Mouse (Mus musculus): Measurements from ENCODE around the gene Myo1a. TPM values are rescaled to one million over a fixed set of nuclear protein-coding genes. Genes with fewer than 3 reads are reported as not detected.
A peak's percentile ranks its signal among the peaks of the same experiment; 100 is the strongest.

Myo1a gene
- total RNA-seq, 1 experiment = 1.7 TPM

- no peak for DNase-seq (ENCODE audit: low read depth, low spot score)
Observed at GRCm38 (mm10) chr10:127751548-127751947, 46.6 kb downstream of the Myo1a start, which contains the start of gene Gpr182. Gene Gpr182, minus strand, starts transcription at chr10:127751732.

DNA sequence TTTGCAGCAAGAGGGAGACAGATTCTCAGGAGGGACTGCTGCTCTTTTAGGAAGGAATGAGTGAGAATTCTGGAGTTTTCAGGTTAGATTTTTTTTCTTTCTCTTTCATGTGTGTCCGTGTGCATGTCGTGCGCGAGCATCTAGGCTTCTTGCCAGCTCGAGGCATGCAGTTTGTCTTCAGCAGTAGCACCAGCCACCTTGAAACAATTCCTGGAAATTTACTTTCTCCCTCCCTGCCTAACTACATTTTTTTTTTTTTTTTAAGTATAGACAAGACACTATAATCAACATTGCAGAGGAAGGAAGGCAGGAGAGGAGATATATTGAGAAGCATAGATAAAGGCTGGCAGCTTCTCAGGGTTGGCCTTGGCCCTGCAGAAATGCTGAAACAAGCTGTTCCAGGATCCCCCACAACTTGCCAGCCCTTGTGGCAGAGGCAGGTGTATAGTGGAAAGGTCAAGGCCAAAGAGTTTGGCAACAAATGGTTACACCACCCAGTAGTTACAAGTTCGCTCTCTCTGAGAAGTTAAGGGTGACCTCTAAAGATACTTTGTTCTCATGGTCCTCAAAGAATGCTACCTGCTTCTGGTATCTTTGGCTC lies 49.7 kb downstream of the Myo1a start:
- Histone ChIP-seq H3K4me1 (ENCODE audit: control insufficient read depth in 2 of 2, insufficient read depth in 2 of 2, low read length in 2 of 2, poor library complexity in 1 of 2) (peaks cover 0 to 10% of the 10 kb centered on the region in 2 experiments; a peak in 1 of 4 replicates), H3K36me3 (ENCODE audit: control insufficient read depth, insufficient read depth, low read length, poor library complexity, severe bottlenecking) (no peaks in the 10 kb centered on the region), H3K9ac (ENCODE audit: insufficient read depth, low read depth, low read length, poor library complexity, severe bottlenecking) (no peak overlapping the region), H3K27ac (ENCODE audit: insufficient read depth, low read depth, low read length, poor library complexity, severe bottlenecking) (no peak overlapping the region), H3K9me3 (ENCODE audit: control insufficient read depth, insufficient read depth, low read depth, low read length) (no peaks in the 10 kb centered on the region), H3K4me3 (ENCODE audit: insufficient read depth in 1 of 2, low read depth in 1 of 2, low read length in 2 of 2, poor library complexity in 1 of 2, severe bottlenecking in 1 of 2) (no peak overlapping the region)
- in situ Hi-C loops (cut with MboI; ENCODE audit: low sequenced_read_pairs in 2 of 2, unreplicated experiment in 2 of 2) = no loop called here
- TF ChIP-seq ZNF384 (IDR thresholded peaks at IDR 0.05; ENCODE audit: low read depth, low read length) (no peak), CHD2 (IDR thresholded peaks at IDR 0.05; ENCODE audit: low read depth, low read length) (no peak), HCFC1 (IDR thresholded peaks at IDR 0.05; ENCODE audit: borderline replicate concordance, insufficient read depth, low read length) (no peak), ZC3H11A (IDR thresholded peaks at IDR 0.05; ENCODE audit: borderline replicate concordance, low read depth, low read length) (no peak), MAFK (IDR thresholded peaks at IDR 0.05; ENCODE audit: insufficient read depth, low read depth, low read length) (no peak)
- no peak for DNase-seq (ENCODE audit: low read depth, low spot score)

More at GRCm38 (mm10) chr10:127751548-127751947, 46.6 kb downstream of the Myo1a start, which contains the start of gene Gpr182:
- Histone ChIP-seq H3K27ac (ENCODE audit: insufficient read depth, low read depth, low read length, poor library complexity, severe bottlenecking) (no peak within 1 kb of the TSS), H3K9me3 (ENCODE audit: control insufficient read depth, insufficient read depth, low read depth, low read length) (no peaks in the 10 kb centered on the region), H3K4me3 (ENCODE audit: insufficient read depth in 1 of 2, low read depth in 1 of 2, low read length in 2 of 2, poor library complexity in 1 of 2, severe bottlenecking in 1 of 2) (peak within 1 kb of the TSS; percentile 2 to 58; a peak in 3 of 4 replicates), H3K36me3 (ENCODE audit: control insufficient read depth, insufficient read depth, low read length, poor library complexity, severe bottlenecking) (no peaks in the 10 kb centered on the region), H3K9ac (ENCODE audit: insufficient read depth, low read depth, low read length, poor library complexity, severe bottlenecking) (no peak within 1 kb of the TSS), H3K4me1 (ENCODE audit: control insufficient read depth in 2 of 2, insufficient read depth in 2 of 2, low read length in 2 of 2, poor library complexity in 1 of 2) (peaks cover 0 to 26% of the 10 kb centered on the region in 2 experiments; a peak in 3 of 4 replicates)
- in situ Hi-C loops (cut with MboI; ENCODE audit: low sequenced_read_pairs in 2 of 2, unreplicated experiment in 2 of 2) = no loop called here
- TF ChIP-seq CHD2 (IDR thresholded peaks at IDR 0.05; ENCODE audit: low read depth, low read length) = no peak

GRCm38 (mm10) chr10:127755246-127755645 lies 50.3 kb downstream of the Myo1a start:
- Histone ChIP-seq H3K9me3 (ENCODE audit: control insufficient read depth, insufficient read depth, low read depth, low read length) (no peaks in the 10 kb centered on the region), H3K9ac (ENCODE audit: insufficient read depth, low read depth, low read length, poor library complexity, severe bottlenecking) (no peak overlapping the region), H3K36me3 (ENCODE audit: control insufficient read depth, insufficient read depth, low read length, poor library complexity, severe bottlenecking) (no peaks in the 10 kb centered on the region), H3K4me1 (ENCODE audit: control insufficient read depth in 2 of 2, insufficient read depth in 2 of 2, low read length in 2 of 2, poor library complexity in 1 of 2) (peaks cover 0 to 6% of the 10 kb centered on the region in 2 experiments; a peak in 1 of 4 replicates), H3K27ac (ENCODE audit: insufficient read depth, low read depth, low read length, poor library complexity, severe bottlenecking) (no peak overlapping the region), H3K4me3 (ENCODE audit: insufficient read depth in 1 of 2, low read depth in 1 of 2, low read length in 2 of 2, poor library complexity in 1 of 2, severe bottlenecking in 1 of 2) (no peak overlapping the region)
- DNase-seq (ENCODE audit: low read depth, low spot score) = no peak
- in situ Hi-C loops (cut with MboI; ENCODE audit: low sequenced_read_pairs in 2 of 2, unreplicated experiment in 2 of 2) = no loop called here
- no peak for TF ChIP-seq MAFK (IDR thresholded peaks at IDR 0.05; ENCODE audit: insufficient read depth, low read depth, low read length)
- no peak for TF ChIP-seq ZC3H11A (IDR thresholded peaks at IDR 0.05; ENCODE audit: borderline replicate concordance, low read depth, low read length)
- no peak for TF ChIP-seq CHD2 (IDR thresholded peaks at IDR 0.05; ENCODE audit: low read depth, low read length)
- TF ChIP-seq ZNF384 (IDR thresholded peaks at IDR 0.05; ENCODE audit: low read depth, low read length) = no peak
- TF ChIP-seq HCFC1 (IDR thresholded peaks at IDR 0.05; ENCODE audit: borderline replicate concordance, insufficient read depth, low read length) = no peak

DNA sequence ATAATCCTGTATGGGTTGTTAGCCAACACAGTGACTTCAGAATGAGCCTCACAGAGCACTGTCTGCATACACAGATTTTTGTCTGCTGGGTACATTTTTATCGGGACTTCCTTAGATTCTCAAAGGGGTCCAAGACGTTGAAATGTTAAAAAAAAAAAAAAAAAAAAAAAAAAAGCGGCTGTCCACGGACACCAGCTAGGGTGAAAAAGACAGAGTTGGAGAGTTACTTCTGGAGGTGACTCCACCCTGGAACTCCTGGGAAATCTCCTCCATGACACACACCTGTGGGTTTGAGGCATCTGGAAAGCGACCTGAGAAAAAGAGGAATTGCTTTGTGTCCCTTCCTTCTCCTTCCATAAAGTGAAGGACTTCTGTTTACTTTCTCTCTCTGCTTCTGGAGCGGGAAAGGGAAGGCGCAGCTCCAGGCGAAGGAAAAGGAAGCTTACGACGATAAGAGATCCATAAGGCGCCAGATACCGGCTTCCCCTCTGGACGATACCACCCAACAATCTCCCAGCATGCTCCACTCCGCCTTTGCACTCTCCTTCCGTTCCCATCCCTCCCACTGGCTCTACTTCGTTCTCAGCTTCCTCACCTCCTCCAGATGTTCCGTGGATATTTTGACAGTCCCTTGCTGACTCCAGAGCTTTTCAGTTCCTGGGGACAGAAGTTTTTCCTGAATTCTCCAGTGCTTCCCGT lies 50.9 kb downstream of the Myo1a start:
- no peak overlapping the region for H3K27ac ChIP-seq (ENCODE audit: insufficient read depth, low read depth, low read length, poor library complexity, severe bottlenecking)
- H3K36me3 ChIP-seq (ENCODE audit: control insufficient read depth, insufficient read depth, low read length, poor library complexity, severe bottlenecking) = no peaks in the 10 kb centered on the region
- peak overlapping the region in 1 of 2 experiments; percentile 23; a peak in 2 of 4 replicates for H3K4me3 ChIP-seq (ENCODE audit: insufficient read depth in 1 of 2, low read depth in 1 of 2, low read length in 2 of 2, poor library complexity in 1 of 2, severe bottlenecking in 1 of 2)
- in situ Hi-C loops (cut with MboI; ENCODE audit: low sequenced_read_pairs in 2 of 2, unreplicated experiment in 2 of 2) = no loop called here
- TF ChIP-seq HCFC1 (IDR thresholded peaks at IDR 0.05; ENCODE audit: borderline replicate concordance, insufficient read depth, low read length) (no peak), ZC3H11A (IDR thresholded peaks at IDR 0.05; ENCODE audit: borderline replicate concordance, low read depth, low read length) (no peak), ZNF384 (IDR thresholded peaks at IDR 0.05; ENCODE audit: low read depth, low read length) (peak; percentile 52; the same call in 1 of the 2 replicates)
- DNase-seq (ENCODE audit: low read depth, low spot score) = no peak
- H3K4me1 ChIP-seq (ENCODE audit: control insufficient read depth in 2 of 2, insufficient read depth in 2 of 2, low read length in 2 of 2, poor library complexity in 1 of 2) = no peaks in the 10 kb centered on the region
- H3K9me3 ChIP-seq (ENCODE audit: control insufficient read depth, insufficient read depth, low read depth, low read length) = no peaks in the 10 kb centered on the region
- no peak overlapping the region for H3K9ac ChIP-seq (ENCODE audit: insufficient read depth, low read depth, low read length, poor library complexity, severe bottlenecking)

Data from ES-E14 (cell line).